Mouse (Mus musculus) stomach, embryonic 14.5 days (tissue): ENCODE data around the gene Acadl. TPM values are rescaled to one million over a fixed set of nuclear protein-coding genes. Genes with fewer than 3 reads are reported as not detected.
A peak's percentile ranks its signal among the peaks of the same experiment; 100 is the strongest.

Experiments
- ATAC-seq: fragments of 200-750 bp; cut with Nextera tagmentation; 2 replicates; pipeline ENCODE4 v1.8.0; 2017; ENCODE audit warnings: low read depth, moderate TSS enrichment; ENCODE audit not compliant: insufficient number of reproducible peaks, insufficient read depth, low FRiP score
- H3K27ac ChIP-seq: fragments of 300-500 bp; sonication (generic); 2 replicates; pipeline ENCODE4 v1.5.1; 2014; ENCODE audit warnings: mild to moderate bottlenecking, low read length, moderate library complexity, mixed read lengths
- H3K27me3 ChIP-seq: fragments of 300-500 bp; sonication (generic); 2 replicates; pipeline ENCODE4 v1.6.1; 2014; ENCODE audit warnings: low read length, control low read depth, mixed read lengths; ENCODE audit not compliant: control insufficient read depth, insufficient read depth
- H3K36me3 ChIP-seq: fragments of 300-500 bp; sonication (generic); 2 replicates; pipeline ENCODE4 v1.6.1; 2014; ENCODE audit warnings: mild to moderate bottlenecking, control low read depth, low read length, moderate library complexity, mixed read lengths; ENCODE audit not compliant: control insufficient read depth, insufficient read depth
- H3K4me1 ChIP-seq: fragments of 300-500 bp; sonication (generic); 2 replicates; pipeline ENCODE4 v1.6.1; 2014; ENCODE audit warnings: low read length, control low read depth, mixed read lengths; ENCODE audit not compliant: control insufficient read depth, insufficient read depth
- H3K4me2 ChIP-seq: fragments of 300-500 bp; sonication (generic); replicated peaks from 2 replicates; pipeline ENCODE4 v1.6.1; 2014; ENCODE audit warnings: low read depth, low read length, control low read depth
- H3K4me3 ChIP-seq: fragments of 300-500 bp; sonication (generic); 2 replicates; pipeline ENCODE4 v1.5.1; 2014; ENCODE audit warnings: low read depth, low read length, control low read depth
- H3K9ac ChIP-seq: fragments of 300-500 bp; sonication (generic); replicated peaks from 2 replicates; pipeline ENCODE4 v1.6.1; 2014; ENCODE audit warnings: low read depth, mild to moderate bottlenecking, control low read depth, low read length, moderate library complexity, mixed read lengths
- H3K9me3 ChIP-seq: fragments of 300-500 bp; sonication (generic); 2 replicates; pipeline ENCODE4 v1.6.1; 2016; ENCODE audit warnings: low read depth, low read length, control low read depth; ENCODE audit not compliant: control insufficient read depth
- WGBS: fragments of 180-500 bp; shearing (Covaris S2); extraction: QIAGEN DNeasy Blood & Tissue Kit; methylation state at CpG from one replicate; pipeline ENCODE4 v1.1.7; 2014; 5-methylcytosine and 5-hydroxymethylcytosine counted together
- polyA plus RNA-seq: library from polyadenylated mRNA; unstranded; fragments of >200 nt; fragmentation: Nextera tagmentation; extraction: Ambion mirVana; gene quantifications from 2 replicates; pipeline ENCODE4 v1.2.1, GENCODE M21; 2014

Acadl gene
- polyA plus RNA-seq, 1 experiment from 2014 or later, result 100 TPM

- Histone ChIP-seq H3K9me3 (no peaks in the 10 kb centered on the region), H3K4me3 (no peak overlapping the region), H3K27me3 (no peaks in the 10 kb centered on the region), H3K9ac (no peak overlapping the region), H3K4me2 (no peak overlapping the region), H3K27ac (no peak overlapping the region), H3K36me3 (peaks cover 40% of the 10 kb centered on the region), H3K4me1 (no peaks in the 10 kb centered on the region)
- ATAC-seq, result no peak
- WGBS, result 94% methylated on average over 4 of the region's 4 CpGs
Observed at GRCm38 (mm10) chr1:66847506-66847905, 15.6 kb downstream of the Acadl start.

GRCm38 (mm10) chr1:66845690-66846318 lies 17.3 kb downstream of the Acadl start:
- H3K4me2 ChIP-seq, result no peak overlapping the region
- H3K27ac ChIP-seq, result no peak overlapping the region
- no peaks in the 10 kb centered on the region for H3K4me1 ChIP-seq
- no peak for ATAC-seq
- no peak overlapping the region for H3K9ac ChIP-seq
- H3K27me3 ChIP-seq, result no peaks in the 10 kb centered on the region
- 67% methylated on average over 5 of the region's 5 CpGs for WGBS
- no peaks in the 10 kb centered on the region for H3K9me3 ChIP-seq
- no peak overlapping the region for H3K4me3 ChIP-seq
- H3K36me3 ChIP-seq, result peaks cover 34% of the 10 kb centered on the region

GRCm38 (mm10) chr1:66841938-66842337 lies 21.1 kb downstream of the Acadl start:
- ATAC-seq, result no peak
- peaks cover 8% of the 10 kb centered on the region; the same call in 1 of the 2 replicates for H3K4me1 ChIP-seq
- no peak overlapping the region for H3K4me3 ChIP-seq
- no peaks in the 10 kb centered on the region for H3K9me3 ChIP-seq
- WGBS, result 82% methylated on average over 10 of the region's 10 CpGs
- no peaks in the 10 kb centered on the region for H3K27me3 ChIP-seq
- H3K4me2 ChIP-seq, result no peak overlapping the region
- peaks cover 21% of the 10 kb centered on the region; the same call in 1 of the 2 replicates for H3K36me3 ChIP-seq
- no peak overlapping the region for H3K9ac ChIP-seq
- no peak overlapping the region for H3K27ac ChIP-seq

- Histone ChIP-seq H3K4me1 (peaks cover 8% of the 10 kb centered on the region; the same call in 1 of the 2 replicates), H3K27ac (no peak overlapping the region), H3K36me3 (peaks cover 19% of the 10 kb centered on the region; the same call in 1 of the 2 replicates), H3K9ac (no peak overlapping the region), H3K4me3 (no peak overlapping the region), H3K27me3 (no peaks in the 10 kb centered on the region), H3K9me3 (no peaks in the 10 kb centered on the region), H3K4me2 (no peak overlapping the region)
- WGBS, result 78% methylated on average over 6 of the region's 6 CpGs
- ATAC-seq, result no peak
Observed at GRCm38 (mm10) chr1:66841510-66841909, 21.6 kb downstream of the Acadl start.

GRCm38 (mm10) chr1:66839755-66840438 lies 23.2 kb downstream of the Acadl start:
- no peaks in the 10 kb centered on the region for H3K9me3 ChIP-seq
- ATAC-seq, result no peak
- no peaks in the 10 kb centered on the region for H3K27me3 ChIP-seq
- H3K4me3 ChIP-seq, result no peak overlapping the region
- H3K4me1 ChIP-seq, result peaks cover 8% of the 10 kb centered on the region; the same call in 1 of the 2 replicates
- H3K9ac ChIP-seq, result no peak overlapping the region
- 33% methylated on average over 7 of the region's 7 CpGs for WGBS
- H3K36me3 ChIP-seq, result peaks cover 10% of the 10 kb centered on the region; the same call in 1 of the 2 replicates
- H3K27ac ChIP-seq, result no peak overlapping the region
- no peak overlapping the region for H3K4me2 ChIP-seq

- Histone ChIP-seq H3K4me3 (no peak overlapping the region), H3K9me3 (no peaks in the 10 kb centered on the region), H3K9ac (no peak overlapping the region), H3K4me2 (no peak overlapping the region), H3K36me3 (peaks cover 8% of the 10 kb centered on the region; the same call in 1 of the 2 replicates), H3K27me3 (no peaks in the 10 kb centered on the region), H3K4me1 (peaks cover 8% of the 10 kb centered on the region; the same call in 1 of the 2 replicates), H3K27ac (no peak overlapping the region)
- no peak for ATAC-seq
- 79% methylated on average over 1 of the region's 1 CpGs for whole genome bisulfite sequencing
Observed at GRCm38 (mm10) chr1:66839135-66839534, 23.9 kb downstream of the Acadl start.

GRCm38 (mm10) chr1:66838184-66839042 lies 24.7 kb downstream of the Acadl start:
- H3K27ac ChIP-seq, result no peak overlapping the region
- peak overlapping the region; percentile 3; the same call in 1 of the 2 replicates for H3K4me3 ChIP-seq
- no peak overlapping the region for H3K9ac ChIP-seq
- H3K36me3 ChIP-seq, result peaks cover 8% of the 10 kb centered on the region; the same call in 1 of the 2 replicates
- no peaks in the 10 kb centered on the region for H3K9me3 ChIP-seq
- H3K4me2 ChIP-seq, result peak overlapping the region; percentile 19; the same call in 1 of the 2 replicates
- WGBS, result 46% methylated on average over 16 of the region's 16 CpGs
- H3K27me3 ChIP-seq, result no peaks in the 10 kb centered on the region
- H3K4me1 ChIP-seq, result peaks cover 10% of the 10 kb centered on the region; the same call in 1 of the 2 replicates
- no peak for ATAC-seq

GRCm38 (mm10) chr1:66837207-66837606 lies 25.9 kb downstream of the Acadl start:
- Histone ChIP-seq H3K4me1 (peaks cover 15% of the 10 kb centered on the region; the same call in 1 of the 2 replicates), H3K27me3 (no peaks in the 10 kb centered on the region), H3K27ac (no peak overlapping the region), H3K9me3 (no peaks in the 10 kb centered on the region), H3K36me3 (peaks cover 5% of the 10 kb centered on the region; the same call in 1 of the 2 replicates), H3K4me2 (no peak overlapping the region), H3K9ac (no peak overlapping the region), H3K4me3 (no peak overlapping the region)
- 78% methylated on average over 3 of the region's 3 CpGs for WGBS
- no peak for ATAC-seq
